Mouse (Mus musculus) forebrain, embryonic 12.5 days (tissue): ENCODE data around the gene Dio2. TPM values are rescaled to one million over a fixed set of nuclear protein-coding genes. Genes with fewer than 3 reads are reported as not detected.
A peak's percentile ranks its signal among the peaks of the same experiment; 100 is the strongest.

Experiments used
- ATAC-seq: fragments of 200-750 bp; cut with Nextera tagmentation; 2 replicates; pipeline ENCODE4 v1.8.0; 2017; ENCODE audit warnings: moderate TSS enrichment; ENCODE audit not compliant: low FRiP score
- H3K27ac ChIP-seq: fragments of 300-500 bp; sonication (generic); 2 replicates; pipeline ENCODE4 v1.5.1; 2016; ENCODE audit warnings: mild to moderate bottlenecking
- H3K27me3 ChIP-seq: fragments of 300-500 bp; sonication (generic); 2 replicates; pipeline ENCODE4 v1.6.1; 2016; ENCODE audit warnings: mild to moderate bottlenecking
- H3K36me3 ChIP-seq: fragments of 300-500 bp; sonication (generic); replicated peaks from 2 replicates; pipeline ENCODE4 v1.6.1; 2016; ENCODE audit warnings: mild to moderate bottlenecking
- H3K4me1 ChIP-seq: fragments of 300-500 bp; sonication (generic); 2 replicates; pipeline ENCODE4 v1.6.1; 2016
- H3K4me2 ChIP-seq: fragments of 300-500 bp; sonication (generic); 2 replicates; pipeline ENCODE4 v1.6.1; 2016; ENCODE audit warnings: mild to moderate bottlenecking, moderate library complexity
- H3K4me3 ChIP-seq: fragments of 300-500 bp; sonication (generic); replicated peaks from 2 replicates; pipeline ENCODE4 v1.5.1; 2016; ENCODE audit warnings: mild to moderate bottlenecking
- H3K9ac ChIP-seq: fragments of 300-500 bp; sonication (generic); 2 replicates; pipeline ENCODE4 v1.6.1; 2016; ENCODE audit warnings: mild to moderate bottlenecking
- H3K9me3 ChIP-seq: fragments of 300-500 bp; sonication (generic); 2 replicates; pipeline ENCODE4 v1.6.1; 2016
- WGBS: fragments of 180-500 bp; shearing (Covaris S2); methylation state at CpG from one replicate; pipeline ENCODE4 v1.1.7; 2016; 5-methylcytosine and 5-hydroxymethylcytosine counted together
- polyA plus RNA-seq: library from polyadenylated mRNA; unstranded; fragments of >200 nt; fragmentation: Nextera tagmentation; extraction: Ambion mirVana; gene quantifications from 2 replicates; pipeline ENCODE4 v1.2.1, GENCODE M21; 2016

Gene Dio2
- 0.08 and 0.14 TPM in 2 replicates for polyA plus RNA-seq

GRCm38 (mm10) chr12:90738388-90739223 lies at the start of gene Dio2:
Gene Dio2, minus strand, starts transcription at chr12:90738438.
- peak within 1 kb of the TSS; percentile 16 for H3K4me3 ChIP-seq
- ATAC-seq, result peak; percentile 40; the same call in 1 of the 2 replicates
- no peaks in the 10 kb centered on the region for H3K36me3 ChIP-seq
- WGBS, result 19% methylated on average over 10 of the region's 10 CpGs
- H3K27me3 ChIP-seq, result peaks cover 5% of the 10 kb centered on the region; the same call in 1 of the 2 replicates
- no peaks in the 10 kb centered on the region for H3K9me3 ChIP-seq
- H3K9ac ChIP-seq, result peak within 1 kb of the TSS; percentile 38; the same call in 1 of the 2 replicates
- peaks cover 5% of the 10 kb centered on the region for H3K4me1 ChIP-seq
- H3K4me2 ChIP-seq, result peak within 1 kb of the TSS; percentile 41
- H3K27ac ChIP-seq, result no peak within 1 kb of the TSS

DNA sequence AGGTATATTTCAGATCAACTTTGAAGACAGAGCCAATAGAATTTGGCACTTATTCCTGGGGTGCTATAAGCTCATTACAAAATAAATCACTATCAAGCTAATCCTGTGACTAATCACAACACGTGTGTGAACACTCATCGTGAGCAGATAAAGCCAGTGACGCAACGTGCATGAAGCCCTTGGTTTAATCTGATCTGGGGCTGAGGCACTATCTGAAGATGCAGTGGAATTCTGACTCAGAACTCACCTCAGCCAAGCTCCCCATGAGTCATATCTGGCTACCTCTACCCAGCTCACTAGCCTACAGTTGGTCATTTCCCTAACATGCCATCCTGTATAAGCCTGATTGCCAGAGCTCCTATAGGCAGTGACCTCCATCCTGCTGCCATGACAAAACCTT lies 43.2 kb upstream of the Dio2 start:
- Histone ChIP-seq H3K27me3 (no peaks in the 10 kb centered on the region), H3K4me1 (no peaks in the 10 kb centered on the region), H3K4me2 (no peak overlapping the region), H3K4me3 (no peak overlapping the region), H3K36me3 (no peaks in the 10 kb centered on the region), H3K9ac (no peak overlapping the region), H3K9me3 (no peaks in the 10 kb centered on the region), H3K27ac (no peak overlapping the region)
- WGBS, result 94% methylated on average over 4 of the region's 4 CpGs
- no peak for ATAC-seq

GRCm38 (mm10) chr12:90744752-90745151 lies 6.5 kb upstream of the Dio2 start:
- Histone ChIP-seq H3K36me3 (no peaks in the 10 kb centered on the region), H3K4me2 (no peak overlapping the region), H3K27ac (no peak overlapping the region), H3K9me3 (no peaks in the 10 kb centered on the region), H3K4me3 (no peak overlapping the region), H3K4me1 (no peaks in the 10 kb centered on the region), H3K9ac (no peak overlapping the region), H3K27me3 (no peaks in the 10 kb centered on the region)
- ATAC-seq, result no peak

DNA sequence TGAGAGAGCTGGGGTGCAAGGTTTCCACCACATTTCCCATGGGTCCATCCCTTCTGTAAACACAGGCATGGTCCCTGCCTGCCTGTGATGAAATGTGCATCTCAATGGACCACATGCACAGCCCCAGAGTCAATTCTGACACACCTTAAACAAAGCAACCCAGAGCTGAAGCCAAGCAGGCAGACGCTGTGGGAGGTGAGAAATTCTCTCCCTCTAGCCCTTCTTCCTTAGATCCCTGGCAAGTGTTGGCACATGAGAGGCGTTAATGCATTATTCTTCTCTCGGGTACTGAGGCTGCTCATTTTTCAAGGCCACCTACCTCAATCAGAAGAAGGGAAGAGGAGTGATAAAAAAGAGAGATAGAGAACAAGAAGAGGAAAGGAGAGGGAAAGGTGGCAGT lies 5.4 kb upstream of the Dio2 start:
- Histone ChIP-seq H3K36me3 (no peaks in the 10 kb centered on the region), H3K9ac (no peak overlapping the region), H3K4me3 (no peak overlapping the region), H3K9me3 (no peaks in the 10 kb centered on the region), H3K27me3 (no peaks in the 10 kb centered on the region), H3K4me2 (no peak overlapping the region), H3K4me1 (peaks cover 3% of the 10 kb centered on the region), H3K27ac (no peak overlapping the region)
- WGBS, result 69% methylated on average over 3 of the region's 3 CpGs
- ATAC-seq, result no peak

- 44% methylated on average over 2 of the region's 2 CpGs for WGBS
- Histone ChIP-seq H3K4me2 (no peak overlapping the region), H3K27me3 (peaks cover 5% of the 10 kb centered on the region; the same call in 1 of the 2 replicates), H3K4me1 (peaks cover 5% of the 10 kb centered on the region), H3K9ac (no peak overlapping the region), H3K27ac (no peak overlapping the region), H3K36me3 (no peaks in the 10 kb centered on the region), H3K9me3 (no peaks in the 10 kb centered on the region), H3K4me3 (no peak overlapping the region)
- peak; percentile 51; the same call in 1 of the 2 replicates for ATAC-seq
These were observed 2.2 kb upstream of the Dio2 start for GRCm38 (mm10) chr12:90740468-90740867.

DNA sequence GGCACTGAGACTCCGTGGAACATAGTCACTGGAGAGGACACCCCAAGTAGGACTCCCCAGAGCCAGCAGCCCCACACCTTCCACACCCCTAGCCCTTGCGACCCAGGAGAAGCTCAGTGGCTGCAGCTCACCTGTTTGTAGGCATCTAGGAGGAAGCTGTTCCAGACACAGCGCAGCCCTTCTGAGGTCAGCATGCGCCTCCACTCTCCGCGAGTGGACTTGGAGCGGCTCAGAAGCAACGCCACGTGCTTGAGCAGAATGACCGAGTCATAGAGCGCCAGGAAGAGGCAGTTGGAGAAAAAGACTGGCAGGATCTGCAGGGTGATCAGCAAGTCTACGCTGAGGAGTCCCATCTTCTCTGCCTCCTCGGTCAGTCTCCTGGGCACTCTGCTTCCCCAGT lies 306 bp downstream of the Dio2 start:
- no peak overlapping the region for H3K4me3 ChIP-seq
- 86% methylated on average over 13 of the region's 13 CpGs for WGBS
- no peak overlapping the region for H3K4me2 ChIP-seq
- H3K36me3 ChIP-seq, result no peaks in the 10 kb centered on the region
- peaks cover 5% of the 10 kb centered on the region; the same call in 1 of the 2 replicates for H3K27me3 ChIP-seq
- peak; percentile 31; the same call in 1 of the 2 replicates for ATAC-seq
- H3K9ac ChIP-seq, result no peak overlapping the region
- no peak overlapping the region for H3K27ac ChIP-seq
- peaks cover 5% of the 10 kb centered on the region for H3K4me1 ChIP-seq
- no peaks in the 10 kb centered on the region for H3K9me3 ChIP-seq

GRCm38 (mm10) chr12:90735447-90735846 lies 2.8 kb downstream of the Dio2 start:
- no peak overlapping the region for H3K9ac ChIP-seq
- no peaks in the 10 kb centered on the region for H3K9me3 ChIP-seq
- no peak overlapping the region for H3K4me2 ChIP-seq
- H3K4me1 ChIP-seq, result peaks cover 5% of the 10 kb centered on the region
- no peak overlapping the region for H3K27ac ChIP-seq
- no peak for ATAC-seq
- peaks cover 5% of the 10 kb centered on the region; the same call in 1 of the 2 replicates for H3K27me3 ChIP-seq
- WGBS, result 84% methylated on average over 6 of the region's 6 CpGs
- H3K36me3 ChIP-seq, result no peaks in the 10 kb centered on the region
- H3K4me3 ChIP-seq, result no peak overlapping the region

- ATAC-seq, result no peak
- Histone ChIP-seq H3K9me3 (no peaks in the 10 kb centered on the region), H3K27ac (no peak overlapping the region), H3K4me1 (peaks cover 5% of the 10 kb centered on the region), H3K4me2 (no peak overlapping the region), H3K36me3 (no peaks in the 10 kb centered on the region), H3K27me3 (peaks cover 5% of the 10 kb centered on the region; the same call in 1 of the 2 replicates), H3K9ac (no peak overlapping the region), H3K4me3 (no peak overlapping the region)
- WGBS, result 70% methylated on average over 5 of the region's 5 CpGs
These were observed 3.7 kb downstream of the Dio2 start for GRCm38 (mm10) chr12:90734503-90734902.

DNA sequence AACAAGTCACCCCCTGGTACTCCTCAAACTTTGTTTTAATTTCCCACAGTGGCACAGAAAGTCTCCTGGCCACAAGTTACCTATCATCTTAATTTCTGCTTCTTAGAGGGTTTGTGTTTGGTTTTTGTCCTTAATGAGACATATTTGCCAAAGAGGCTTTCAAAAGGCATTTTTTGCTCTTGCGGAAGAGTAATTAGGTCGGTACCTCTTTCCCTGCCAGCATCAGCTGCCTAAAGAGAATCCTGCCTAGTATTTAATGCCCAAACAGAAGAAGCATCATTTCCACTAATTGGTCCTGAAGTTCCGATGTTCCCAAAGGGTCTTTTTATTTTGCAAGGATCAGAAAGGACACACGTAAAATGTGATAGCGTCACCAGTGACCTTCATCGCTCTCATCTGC lies 4.5 kb downstream of the Dio2 start:
- Histone ChIP-seq H3K4me3 (no peak overlapping the region), H3K27me3 (peaks cover 5% of the 10 kb centered on the region; the same call in 1 of the 2 replicates), H3K9me3 (no peaks in the 10 kb centered on the region), H3K4me2 (no peak overlapping the region), H3K4me1 (peaks cover 3% of the 10 kb centered on the region), H3K9ac (no peak overlapping the region), H3K36me3 (no peaks in the 10 kb centered on the region), H3K27ac (no peak overlapping the region)
- 50% methylated on average over 6 of the region's 6 CpGs for WGBS
- ATAC-seq, result no peak

DNA sequence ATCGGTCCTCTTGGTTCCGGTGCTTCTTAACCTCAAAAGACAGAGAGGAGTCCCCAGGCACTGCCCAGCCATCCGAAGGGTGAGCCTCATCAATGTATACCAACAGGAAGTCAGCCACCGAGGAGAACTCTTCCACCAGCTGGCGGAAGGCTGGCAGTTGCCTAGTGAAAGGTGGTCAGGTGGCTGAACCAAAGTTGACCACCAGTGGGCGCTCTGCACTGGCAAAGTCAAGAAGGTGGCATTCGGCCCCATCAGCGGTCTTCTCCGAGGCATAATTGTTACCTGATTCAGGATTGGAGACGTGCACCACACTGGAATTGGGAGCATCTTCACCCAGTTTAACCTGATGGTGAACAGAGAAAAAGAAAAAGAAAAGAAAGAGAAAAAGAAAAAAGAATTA lies 8.6 kb downstream of the Dio2 start:
- Histone ChIP-seq H3K27me3 (no peaks in the 10 kb centered on the region), H3K9me3 (no peaks in the 10 kb centered on the region), H3K4me1 (no peaks in the 10 kb centered on the region; the same call in 1 of the 2 replicates), H3K27ac (no peak overlapping the region), H3K9ac (no peak overlapping the region), H3K36me3 (no peaks in the 10 kb centered on the region), H3K4me3 (no peak overlapping the region), H3K4me2 (no peak overlapping the region)
- 64% methylated on average over 10 of the region's 10 CpGs for WGBS
- no peak for ATAC-seq

DNA sequence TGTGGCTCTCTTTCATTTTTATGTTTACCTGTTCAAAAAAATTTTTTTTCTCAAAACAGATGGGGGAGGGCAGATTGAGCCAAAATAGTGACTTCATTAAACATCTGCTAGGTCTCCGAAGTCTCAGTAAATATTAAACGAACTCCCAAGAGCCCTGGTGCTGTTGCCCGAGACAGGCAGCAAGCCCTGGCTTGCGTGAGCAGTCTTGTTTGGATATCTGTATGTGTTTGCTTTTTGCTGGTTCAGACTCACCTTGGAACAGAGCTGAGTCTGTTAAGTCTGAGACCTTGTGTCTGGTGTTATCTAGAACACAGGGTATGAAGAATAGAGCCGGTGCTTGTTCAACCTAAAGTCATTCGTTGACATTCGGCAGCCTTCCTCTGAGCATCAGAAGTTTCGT lies 13.1 kb downstream of the Dio2 start:
- Histone ChIP-seq H3K27me3 (no peaks in the 10 kb centered on the region), H3K4me2 (no peak overlapping the region), H3K4me1 (no peaks in the 10 kb centered on the region), H3K27ac (no peak overlapping the region), H3K36me3 (no peaks in the 10 kb centered on the region), H3K4me3 (no peak overlapping the region), H3K9ac (no peak overlapping the region), H3K9me3 (no peaks in the 10 kb centered on the region)
- 80% methylated on average over 8 of the region's 8 CpGs for WGBS
- ATAC-seq, result no peak

GRCm38 (mm10) chr12:90724644-90725043 lies 13.6 kb downstream of the Dio2 start:
- Histone ChIP-seq H3K4me3 (no peak overlapping the region), H3K27me3 (no peaks in the 10 kb centered on the region), H3K36me3 (no peaks in the 10 kb centered on the region), H3K4me2 (no peak overlapping the region), H3K9me3 (no peaks in the 10 kb centered on the region), H3K9ac (no peak overlapping the region), H3K4me1 (no peaks in the 10 kb centered on the region; the same call in 1 of the 2 replicates), H3K27ac (no peak overlapping the region)
- no peak for ATAC-seq
- WGBS, result 91% methylated on average over 11 of the region's 11 CpGs

GRCm38 (mm10) chr12:90694135-90694534 lies 44.1 kb downstream of the Dio2 start:
- Histone ChIP-seq H3K4me1 (no peaks in the 10 kb centered on the region), H3K4me3 (no peak overlapping the region), H3K9me3 (no peaks in the 10 kb centered on the region), H3K27me3 (no peaks in the 10 kb centered on the region), H3K36me3 (no peaks in the 10 kb centered on the region), H3K9ac (no peak overlapping the region), H3K27ac (no peak overlapping the region), H3K4me2 (no peak overlapping the region)
- 96% methylated on average over 2 of the region's 2 CpGs for WGBS
- no peak for ATAC-seq
